Mouse (Mus musculus): ENCODE data around the gene Dnase1l3. TPM values are rescaled to one million over a fixed set of nuclear protein-coding genes. Genes with fewer than 3 reads are reported as not detected.
A peak's percentile ranks its signal among the peaks of the same experiment; 100 is the strongest.

Dnase1l3 gene
- 0.06 and 0.10 TPM in 2 replicates for polyA plus RNA-seq (2015; fragmentation: Nextera tagmentation; extraction: Ambion mirVana)

GRCm38 (mm10) chr14:7994271-7994767 lies at the start of gene Dnase1l3:
Gene Dnase1l3, minus strand, starts transcription at chr14:7994573.
- WGBS, result 74% methylated on average over 8 of the region's 8 CpGs
- ATAC-seq, result no peak

GRCm38 (mm10) chr14:8042577-8042976 lies 48.2 kb upstream of the Dnase1l3 start:
- 0 out of 2 replicates have a peak, but pooled peaks cover 2% of the 10 kb centered on the region for H3K4me1 ChIP-seq (replicated peaks; ENCODE audit: control insufficient read depth, insufficient read depth, low read length)
- H3K36me3 ChIP-seq (ENCODE audit: control insufficient read depth, insufficient read depth), result peaks cover 8% of the 10 kb centered on the region
- no peak overlapping the region for H3K9ac ChIP-seq (replicated peaks; ENCODE audit: low read depth, low read length)
- no peak for ATAC-seq
- no peak overlapping the region for H3K27ac ChIP-seq (ENCODE audit: low read length)
- no peak overlapping the region for H3K4me2 ChIP-seq (ENCODE audit: low read length)
- H3K27me3 ChIP-seq (replicated peaks; ENCODE audit: control insufficient read depth, insufficient read depth, low read length), result no peaks in the 10 kb centered on the region
- WGBS, result 91% methylated on average over 9 of the region's 9 CpGs
- H3K9me3 ChIP-seq (ENCODE audit: control insufficient read depth, low read length), result no peaks in the 10 kb centered on the region
- no peak overlapping the region for H3K4me3 ChIP-seq (replicated peaks; ENCODE audit: low read length)

More at GRCm38 (mm10) chr14:7994271-7994767, at the start of gene Dnase1l3:
- no peak within 1 kb of the TSS for H3K27ac ChIP-seq (ENCODE audit: low read length)
- 0 out of 2 replicates have a peak, but pooled peaks cover 2% of the 10 kb centered on the region for H3K4me1 ChIP-seq (replicated peaks; ENCODE audit: control insufficient read depth, insufficient read depth, low read length)
- H3K27me3 ChIP-seq (replicated peaks; ENCODE audit: control insufficient read depth, insufficient read depth, low read length), result no peaks in the 10 kb centered on the region
- H3K9ac ChIP-seq (replicated peaks; ENCODE audit: low read depth, low read length), result no peak within 1 kb of the TSS
- no peak within 1 kb of the TSS for H3K4me2 ChIP-seq (ENCODE audit: low read length)
- no peaks in the 10 kb centered on the region for H3K36me3 ChIP-seq (ENCODE audit: control insufficient read depth, insufficient read depth)
- no peaks in the 10 kb centered on the region for H3K9me3 ChIP-seq (ENCODE audit: control insufficient read depth, low read length)
- H3K4me3 ChIP-seq (replicated peaks; ENCODE audit: low read length), result no peak within 1 kb of the TSS

GRCm38 (mm10) chr14:8042120-8042519 lies 47.7 kb upstream of the Dnase1l3 start:
- Histone ChIP-seq H3K36me3 (ENCODE audit: control insufficient read depth, insufficient read depth) (peaks cover 6% of the 10 kb centered on the region; the same call in 1 of the 2 replicates), H3K27ac (ENCODE audit: low read length) (no peak overlapping the region)

GRCm38 (mm10) chr14:8040911-8041678 lies 46.7 kb upstream of the Dnase1l3 start:
- H3K4me3 ChIP-seq (replicated peaks; ENCODE audit: low read length), result no peak overlapping the region
- H3K4me2 ChIP-seq (ENCODE audit: low read length), result no peak overlapping the region
- 88% methylated on average over 12 of the region's 12 CpGs for whole genome bisulfite sequencing
- ATAC-seq, result no peak
- H3K36me3 ChIP-seq (ENCODE audit: control insufficient read depth, insufficient read depth), result peaks cover 2% of the 10 kb centered on the region; the same call in 1 of the 2 replicates
- H3K4me1 ChIP-seq (replicated peaks; ENCODE audit: control insufficient read depth, insufficient read depth, low read length), result 0 out of 2 replicates have a peak, but pooled peaks cover 2% of the 10 kb centered on the region
- no peaks in the 10 kb centered on the region for H3K27me3 ChIP-seq (replicated peaks; ENCODE audit: control insufficient read depth, insufficient read depth, low read length)
- H3K9me3 ChIP-seq (ENCODE audit: control insufficient read depth, low read length), result no peaks in the 10 kb centered on the region
- no peak overlapping the region for H3K27ac ChIP-seq (ENCODE audit: low read length)
- no peak overlapping the region for H3K9ac ChIP-seq (replicated peaks; ENCODE audit: low read depth, low read length)

More at GRCm38 (mm10) chr14:8042120-8042519, 47.7 kb upstream of the Dnase1l3 start:
- Histone ChIP-seq H3K27me3 (replicated peaks; ENCODE audit: control insufficient read depth, insufficient read depth, low read length) (no peaks in the 10 kb centered on the region), H3K4me3 (replicated peaks; ENCODE audit: low read length) (no peak overlapping the region), H3K9me3 (ENCODE audit: control insufficient read depth, low read length) (no peaks in the 10 kb centered on the region), H3K4me1 (replicated peaks; ENCODE audit: control insufficient read depth, insufficient read depth, low read length) (0 out of 2 replicates have a peak, but pooled peaks cover 2% of the 10 kb centered on the region), H3K4me2 (ENCODE audit: low read length) (no peak overlapping the region), H3K9ac (replicated peaks; ENCODE audit: low read depth, low read length) (no peak overlapping the region)
- no peak for ATAC-seq
- WGBS, result 94% methylated on average over 2 of the region's 2 CpGs

GRCm38 (mm10) chr14:8040179-8040578 lies 45.8 kb upstream of the Dnase1l3 start:
- Histone ChIP-seq H3K4me3 (replicated peaks; ENCODE audit: low read length) (no peak overlapping the region), H3K9me3 (ENCODE audit: control insufficient read depth, low read length) (no peaks in the 10 kb centered on the region), H3K4me1 (replicated peaks; ENCODE audit: control insufficient read depth, insufficient read depth, low read length) (0 out of 2 replicates have a peak, but pooled peaks cover 2% of the 10 kb centered on the region), H3K4me2 (ENCODE audit: low read length) (no peak overlapping the region), H3K27me3 (replicated peaks; ENCODE audit: control insufficient read depth, insufficient read depth, low read length) (no peaks in the 10 kb centered on the region), H3K9ac (replicated peaks; ENCODE audit: low read depth, low read length) (no peak overlapping the region), H3K27ac (ENCODE audit: low read length) (no peak overlapping the region), H3K36me3 (ENCODE audit: control insufficient read depth, insufficient read depth) (no peaks in the 10 kb centered on the region; the same call in 1 of the 2 replicates)
- no peak for ATAC-seq
- 95% methylated on average over 3 of the region's 3 CpGs for WGBS

GRCm38 (mm10) chr14:8038791-8039448 lies 44.5 kb upstream of the Dnase1l3 start:
- no peaks in the 10 kb centered on the region for H3K9me3 ChIP-seq (ENCODE audit: control insufficient read depth, low read length)
- no peak overlapping the region for H3K9ac ChIP-seq (replicated peaks; ENCODE audit: low read depth, low read length)
- H3K27me3 ChIP-seq (replicated peaks; ENCODE audit: control insufficient read depth, insufficient read depth, low read length), result no peaks in the 10 kb centered on the region
- 0 out of 2 replicates have a peak, but pooled peaks cover 2% of the 10 kb centered on the region for H3K4me1 ChIP-seq (replicated peaks; ENCODE audit: control insufficient read depth, insufficient read depth, low read length)
- H3K4me3 ChIP-seq (replicated peaks; ENCODE audit: low read length), result no peak overlapping the region
- H3K36me3 ChIP-seq (ENCODE audit: control insufficient read depth, insufficient read depth), result no peaks in the 10 kb centered on the region; the same call in 1 of the 2 replicates
- H3K27ac ChIP-seq (ENCODE audit: low read length), result no peak overlapping the region
- WGBS, result 68% methylated on average over 7 of the region's 7 CpGs
- peak; percentile 45; the same call in 1 of the 2 replicates for ATAC-seq
- H3K4me2 ChIP-seq (ENCODE audit: low read length), result no peak overlapping the region

- Histone ChIP-seq H3K36me3 (ENCODE audit: control insufficient read depth, insufficient read depth) (no peaks in the 10 kb centered on the region; the same call in 1 of the 2 replicates), H3K4me2 (ENCODE audit: low read length) (no peak overlapping the region), H3K4me3 (replicated peaks; ENCODE audit: low read length) (no peak overlapping the region), H3K9me3 (ENCODE audit: control insufficient read depth, low read length) (no peaks in the 10 kb centered on the region), H3K4me1 (replicated peaks; ENCODE audit: control insufficient read depth, insufficient read depth, low read length) (0 out of 2 replicates have a peak, but pooled peaks cover 2% of the 10 kb centered on the region), H3K27ac (ENCODE audit: low read length) (no peak overlapping the region), H3K9ac (replicated peaks; ENCODE audit: low read depth, low read length) (no peak overlapping the region), H3K27me3 (replicated peaks; ENCODE audit: control insufficient read depth, insufficient read depth, low read length) (no peaks in the 10 kb centered on the region)
- no peak for ATAC-seq
- 85% methylated on average over 5 of the region's 5 CpGs for WGBS
Observed at GRCm38 (mm10) chr14:8038150-8038549, 43.8 kb upstream of the Dnase1l3 start.

- Histone ChIP-seq H3K9ac (replicated peaks; ENCODE audit: low read depth, low read length) (no peak overlapping the region), H3K27ac (ENCODE audit: low read length) (no peak overlapping the region), H3K9me3 (ENCODE audit: control insufficient read depth, low read length) (no peaks in the 10 kb centered on the region), H3K36me3 (ENCODE audit: control insufficient read depth, insufficient read depth) (no peaks in the 10 kb centered on the region), H3K4me1 (replicated peaks; ENCODE audit: control insufficient read depth, insufficient read depth, low read length) (peaks cover 9% of the 10 kb centered on the region; the same call in 1 of the 2 replicates), H3K4me2 (ENCODE audit: low read length) (no peak overlapping the region), H3K4me3 (replicated peaks; ENCODE audit: low read length) (no peak overlapping the region), H3K27me3 (replicated peaks; ENCODE audit: control insufficient read depth, insufficient read depth, low read length) (no peaks in the 10 kb centered on the region)
- no peak for ATAC-seq
- 67% methylated on average over 5 of the region's 5 CpGs for WGBS
Observed at GRCm38 (mm10) chr14:8036406-8036805, 42.0 kb upstream of the Dnase1l3 start.

- H3K27ac ChIP-seq (ENCODE audit: low read length), result no peak overlapping the region
- no peaks in the 10 kb centered on the region for H3K9me3 ChIP-seq (ENCODE audit: control insufficient read depth, low read length)
- H3K27me3 ChIP-seq (replicated peaks; ENCODE audit: control insufficient read depth, insufficient read depth, low read length), result no peaks in the 10 kb centered on the region
- H3K9ac ChIP-seq (replicated peaks; ENCODE audit: low read depth, low read length), result no peak overlapping the region
- H3K4me2 ChIP-seq (ENCODE audit: low read length), result no peak overlapping the region
- no peak overlapping the region for H3K4me3 ChIP-seq (replicated peaks; ENCODE audit: low read length)
- H3K4me1 ChIP-seq (replicated peaks; ENCODE audit: control insufficient read depth, insufficient read depth, low read length), result peaks cover 9% of the 10 kb centered on the region; the same call in 1 of the 2 replicates
- H3K36me3 ChIP-seq (ENCODE audit: control insufficient read depth, insufficient read depth), result no peaks in the 10 kb centered on the region
- WGBS, result 89% methylated on average over 6 of the region's 6 CpGs
- ATAC-seq, result no peak
Observed at GRCm38 (mm10) chr14:8035951-8036350, 41.6 kb upstream of the Dnase1l3 start.

All from forebrain, embryonic 16.5 days (tissue).